Mouse (Mus musculus) kidney, embryonic 16.5 days (tissue): ENCODE results near the gene Brd7. TPM values are rescaled to one million over a fixed set of nuclear protein-coding genes. Genes with fewer than 3 reads are reported as not detected.
A peak's percentile ranks its signal among the peaks of the same experiment; 100 is the strongest.

Experiments
- ATAC-seq: fragments of 200-750 bp; cut with Nextera tagmentation; 2 replicates; pipeline ENCODE4 v1.8.0; 2017; ENCODE audit warnings: moderate TSS enrichment; ENCODE audit not compliant: low FRiP score, low TSS enrichment
- H3K27ac ChIP-seq: fragments of 300-500 bp; sonication (generic); 2 replicates; pipeline ENCODE4 v1.5.1; 2014; ENCODE audit warnings: low read length
- H3K27me3 ChIP-seq: fragments of 300-500 bp; sonication (generic); 2 replicates; pipeline ENCODE4 v1.6.1; 2014; ENCODE audit warnings: low read length, control low read depth, mixed read lengths; ENCODE audit not compliant: insufficient read depth
- H3K36me3 ChIP-seq: fragments of 300-500 bp; sonication (generic); 2 replicates; pipeline ENCODE4 v1.6.1; 2014; ENCODE audit warnings: low read length, control low read depth, mixed read lengths; ENCODE audit not compliant: insufficient read depth
- H3K4me1 ChIP-seq: fragments of 300-500 bp; sonication (generic); 2 replicates; pipeline ENCODE4 v1.6.1; 2014; ENCODE audit warnings: low read length, control low read depth, mixed read lengths; ENCODE audit not compliant: insufficient read depth
- H3K4me2 ChIP-seq: fragments of 300-500 bp; sonication (generic); replicated peaks from 2 replicates; pipeline ENCODE4 v1.6.1; 2014; ENCODE audit warnings: low read depth, low read length
- H3K4me3 ChIP-seq: fragments of 300-500 bp; sonication (generic); 2 replicates; pipeline ENCODE4 v1.5.1; 2014; ENCODE audit warnings: mild to moderate bottlenecking, low read length
- H3K9ac ChIP-seq: fragments of 300-500 bp; sonication (generic); replicated peaks from 2 replicates; pipeline ENCODE4 v1.6.1; 2014; ENCODE audit warnings: low read length
- H3K9me3 ChIP-seq: fragments of 300-500 bp; sonication (generic); 2 replicates; pipeline ENCODE4 v1.6.1; 2016; ENCODE audit warnings: low read length, control low read depth
- WGBS: fragments of 180-500 bp; shearing (Covaris S2); extraction: QIAGEN DNeasy Blood & Tissue Kit; methylation state at CpG from one replicate; pipeline ENCODE4 v1.1.7; 2014; 5-methylcytosine and 5-hydroxymethylcytosine counted together
- polyA plus RNA-seq: library from polyadenylated mRNA; unstranded; fragments of >200 nt; fragmentation: Nextera tagmentation; extraction: Ambion mirVana; gene quantifications from 2 replicates; pipeline ENCODE4 v1.2.1, GENCODE M21; 2015

The Brd7 gene
- polyA plus RNA-seq, 1 experiment from 2014 or later, result 61.1 TPM

- 95% methylated on average over 12 of the region's 12 CpGs for WGBS
- H3K27ac ChIP-seq, result no peak overlapping the region
- H3K4me2 ChIP-seq, result no peak overlapping the region
- H3K27me3 ChIP-seq, result no peaks in the 10 kb centered on the region
- no peaks in the 10 kb centered on the region for H3K9me3 ChIP-seq
- no peak overlapping the region for H3K9ac ChIP-seq
- no peak for ATAC-seq
- no peaks in the 10 kb centered on the region for H3K4me1 ChIP-seq
- H3K4me3 ChIP-seq, result no peak overlapping the region
- H3K36me3 ChIP-seq, result peaks cover 42% of the 10 kb centered on the region
These were observed 35.7 kb downstream of the Brd7 start for GRCm38 (mm10) chr8:88326328-88326727.

- no peaks in the 10 kb centered on the region for H3K27me3 ChIP-seq
- H3K36me3 ChIP-seq, result peaks cover 39% of the 10 kb centered on the region
- H3K9ac ChIP-seq, result no peak overlapping the region
- H3K4me1 ChIP-seq, result no peaks in the 10 kb centered on the region
- H3K27ac ChIP-seq, result no peak overlapping the region
- no peak overlapping the region for H3K4me2 ChIP-seq
- 87% methylated on average over 5 of the region's 5 CpGs for WGBS
- H3K9me3 ChIP-seq, result no peaks in the 10 kb centered on the region
- ATAC-seq, result no peak
- H3K4me3 ChIP-seq, result no peak overlapping the region
These were observed 36.2 kb downstream of the Brd7 start for GRCm38 (mm10) chr8:88325795-88326194.

GRCm38 (mm10) chr8:88325251-88325650, 36.7 kb downstream of the Brd7 start:
- no peaks in the 10 kb centered on the region for H3K9me3 ChIP-seq
- peaks cover 38% of the 10 kb centered on the region for H3K36me3 ChIP-seq
- H3K4me2 ChIP-seq, result no peak overlapping the region
- H3K27me3 ChIP-seq, result no peaks in the 10 kb centered on the region
- H3K27ac ChIP-seq, result no peak overlapping the region
- 39% methylated on average over 5 of the region's 5 CpGs for WGBS
- no peak overlapping the region for H3K9ac ChIP-seq
- no peak overlapping the region for H3K4me3 ChIP-seq
- H3K4me1 ChIP-seq, result no peaks in the 10 kb centered on the region
- ATAC-seq, result 0 out of 2 replicates have a peak, but pooled peaks have one; percentile 36

GRCm38 (mm10) chr8:88324760-88325159, 37.2 kb downstream of the Brd7 start:
- H3K4me2 ChIP-seq, result no peak overlapping the region
- H3K27me3 ChIP-seq, result no peaks in the 10 kb centered on the region
- no peak overlapping the region for H3K4me3 ChIP-seq
- no peaks in the 10 kb centered on the region for H3K9me3 ChIP-seq
- H3K4me1 ChIP-seq, result no peaks in the 10 kb centered on the region
- H3K9ac ChIP-seq, result no peak overlapping the region
- ATAC-seq, result no peak
- no peak overlapping the region for H3K27ac ChIP-seq
- WGBS, result 87% methylated on average over 11 of the region's 11 CpGs
- H3K36me3 ChIP-seq, result peaks cover 33% of the 10 kb centered on the region

- ATAC-seq, result no peak
- 76% methylated on average over 5 of the region's 5 CpGs for WGBS
- H3K27me3 ChIP-seq, result no peaks in the 10 kb centered on the region
- no peaks in the 10 kb centered on the region for H3K9me3 ChIP-seq
- H3K27ac ChIP-seq, result no peak overlapping the region
- no peak overlapping the region for H3K4me2 ChIP-seq
- H3K4me3 ChIP-seq, result no peak overlapping the region
- no peak overlapping the region for H3K9ac ChIP-seq
- peaks cover 25% of the 10 kb centered on the region for H3K36me3 ChIP-seq
- H3K4me1 ChIP-seq, result no peaks in the 10 kb centered on the region
These were observed 38.5 kb downstream of the Brd7 start for GRCm38 (mm10) chr8:88323523-88323922.

GRCm38 (mm10) chr8:88321387-88321786, 40.6 kb downstream of the Brd7 start:
- Histone ChIP-seq H3K4me3 (no peak overlapping the region), H3K9ac (no peak overlapping the region), H3K4me1 (no peaks in the 10 kb centered on the region; the same call in 1 of the 2 replicates), H3K9me3 (no peaks in the 10 kb centered on the region), H3K27ac (no peak overlapping the region), H3K4me2 (no peak overlapping the region), H3K27me3 (no peaks in the 10 kb centered on the region), H3K36me3 (0 out of 2 replicates have a peak, but pooled peaks cover 6% of the 10 kb centered on the region)
- 88% methylated on average over 5 of the region's 5 CpGs for WGBS
- ATAC-seq, result no peak

GRCm38 (mm10) chr8:88320134-88320533, 41.9 kb downstream of the Brd7 start:
- Histone ChIP-seq H3K9ac (no peak overlapping the region), H3K4me2 (no peak overlapping the region), H3K36me3 (no peaks in the 10 kb centered on the region), H3K27ac (no peak overlapping the region), H3K9me3 (no peaks in the 10 kb centered on the region), H3K27me3 (no peaks in the 10 kb centered on the region), H3K4me1 (no peaks in the 10 kb centered on the region; the same call in 1 of the 2 replicates), H3K4me3 (no peak overlapping the region)
- ATAC-seq, result no peak
- 94% methylated on average over 6 of the region's 6 CpGs for WGBS

- Histone ChIP-seq H3K9ac (no peak overlapping the region), H3K4me3 (no peak overlapping the region), H3K27ac (no peak overlapping the region), H3K4me2 (no peak overlapping the region), H3K9me3 (no peaks in the 10 kb centered on the region), H3K4me1 (no peaks in the 10 kb centered on the region; the same call in 1 of the 2 replicates), H3K36me3 (no peaks in the 10 kb centered on the region), H3K27me3 (no peaks in the 10 kb centered on the region)
- ATAC-seq, result no peak
- 93% methylated on average over 8 of the region's 8 CpGs for WGBS
These were observed 43.8 kb downstream of the Brd7 start for GRCm38 (mm10) chr8:88318151-88318550.

- Histone ChIP-seq H3K27me3 (no peaks in the 10 kb centered on the region), H3K9ac (no peak overlapping the region), H3K27ac (no peak overlapping the region; the same call in 1 of the 2 replicates), H3K4me3 (no peak overlapping the region), H3K36me3 (no peaks in the 10 kb centered on the region), H3K4me2 (no peak overlapping the region), H3K9me3 (no peaks in the 10 kb centered on the region), H3K4me1 (no peaks in the 10 kb centered on the region; the same call in 1 of the 2 replicates)
- WGBS, result 64% methylated on average over 5 of the region's 5 CpGs
- ATAC-seq, result no peak
These were observed 44.7 kb downstream of the Brd7 start for GRCm38 (mm10) chr8:88317341-88317740.

GRCm38 (mm10) chr8:88316139-88316931, 45.7 kb downstream of the Brd7 start:
- WGBS, result 32% methylated on average over 8 of the region's 8 CpGs
- H3K27ac ChIP-seq, result peak overlapping the region; percentile 9; the same call in 1 of the 2 replicates
- no peaks in the 10 kb centered on the region for H3K36me3 ChIP-seq

More at GRCm38 (mm10) chr8:88316139-88316931, 45.7 kb downstream of the Brd7 start:
- no peaks in the 10 kb centered on the region for H3K27me3 ChIP-seq
- no peak overlapping the region for H3K4me2 ChIP-seq
- no peak overlapping the region for H3K4me3 ChIP-seq
- no peaks in the 10 kb centered on the region for H3K9me3 ChIP-seq
- ATAC-seq, result peak; percentile 55
- H3K9ac ChIP-seq, result no peak overlapping the region
- H3K4me1 ChIP-seq, result no peaks in the 10 kb centered on the region; the same call in 1 of the 2 replicates
